Mouse (Mus musculus) embryonic fibroblast, embryonic 13.5 days (primary cell): Measurements from ENCODE around the gene Emsy.

ENCODE experiments used
- CTCF ChIP-seq: IDR thresholded peaks from 2 replicates; pipeline ENCODE4 v1.5.1; 2011; ENCODE audit warnings: mild to moderate bottlenecking, control low read depth, low read length, moderate library complexity, borderline replicate concordance; ENCODE audit not compliant: insufficient read depth
- POLR2A ChIP-seq: IDR thresholded peaks from 2 replicates; pipeline ENCODE4 v1.6.1; 2011; ENCODE audit warnings: low read depth, mild to moderate bottlenecking, control low read depth, low read length, moderate library complexity

DNA sequence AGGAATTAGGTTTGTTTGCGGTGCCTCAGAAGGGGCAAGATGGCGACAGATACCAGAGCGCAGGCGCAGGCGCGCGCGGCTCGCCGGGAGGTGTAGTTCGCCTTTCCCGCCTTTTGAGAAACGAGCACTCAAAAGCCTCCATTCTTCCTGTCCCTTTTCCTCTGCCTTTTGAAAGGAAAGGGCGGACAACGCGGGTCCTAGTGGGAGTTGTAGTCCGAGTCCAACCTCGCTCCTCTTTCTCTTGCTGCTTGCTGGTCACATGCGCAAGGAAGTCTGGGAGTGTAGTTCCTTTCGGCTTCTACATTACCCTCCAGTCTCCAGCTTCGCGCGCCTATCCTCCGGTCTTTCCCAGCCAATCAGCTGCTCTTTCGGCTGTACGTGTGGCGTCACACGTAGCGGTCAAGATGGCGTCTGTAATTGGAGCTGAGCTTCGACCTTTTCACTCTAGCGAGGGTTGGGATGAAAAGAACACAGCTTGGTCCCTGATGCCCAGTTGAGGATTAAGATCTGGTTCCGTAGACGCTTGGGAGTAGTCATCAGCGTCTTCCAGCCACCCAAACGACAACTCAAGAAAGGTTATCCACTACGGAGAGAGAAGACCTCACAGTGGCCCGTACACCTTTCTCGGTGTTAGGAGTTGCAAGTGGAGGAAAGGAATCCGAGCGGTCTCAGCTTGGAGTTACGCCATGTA lies at the start of gene Emsy:
- TF ChIP-seq CTCF, result no peak
- peak; percentile 95 for TF ChIP-seq POLR2A
